Mouse (Mus musculus): Measurements from ENCODE around the gene Tns1.

DNA sequence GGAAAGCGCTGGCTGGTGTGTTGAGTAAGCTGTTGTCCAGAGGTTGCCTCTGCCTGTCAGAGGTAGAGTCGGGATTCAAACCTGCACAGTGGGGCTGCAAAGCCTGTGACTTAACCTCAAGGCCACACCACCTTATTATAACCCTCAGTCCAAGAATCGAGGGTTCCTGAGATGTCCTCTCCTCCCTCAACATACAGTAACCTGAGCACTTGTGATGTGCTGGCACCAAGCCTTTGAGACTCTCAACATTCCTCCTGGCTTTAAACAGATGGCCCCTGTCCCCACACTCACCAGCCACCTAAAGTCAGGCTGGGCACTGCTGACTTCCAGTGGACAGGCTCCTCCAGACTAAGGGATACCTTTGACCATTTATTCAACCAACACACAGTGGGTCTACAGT is 94.6 kb downstream of the Tns1 start:
- TF ChIP-seq CTCF (IDR thresholded peaks at IDR 0.05; ENCODE audit: control insufficient read depth, insufficient read depth, insufficient read length): no peak
- no peak for TF ChIP-seq MAX (IDR thresholded peaks at IDR 0.05)

All from C2C12 (cell line).